Mouse (Mus musculus) kidney, adult 2 months (tissue): Measurements from ENCODE around the gene Rgs12. TPM values are rescaled to one million over a fixed set of nuclear protein-coding genes. Genes with fewer than 3 reads are reported as not detected.

Experiments used
- DNase-seq: peaks from one replicate; pipeline ENCODE4 v3.0.0; 2021
- H3K27ac ChIP-seq: fragments of 200-500 bp; 2 replicates; pipeline ENCODE4 v1.5.1; 2012; ENCODE audit warnings: low read depth, low read length, control low read depth, inconsistent platforms; ENCODE audit not compliant: insufficient read depth
- H3K27me3 ChIP-seq: fragments of 200-500 bp; replicated peaks from 2 replicates; pipeline ENCODE4 v1.6.1; 2012; ENCODE audit warnings: mild to moderate bottlenecking, moderate library complexity, low read length, inconsistent platforms; ENCODE audit not compliant: control insufficient read depth, insufficient read depth
- H3K36me3 ChIP-seq: fragments of 200-500 bp; 2 replicates; pipeline ENCODE4 v1.6.1; 2012; ENCODE audit warnings: mild to moderate bottlenecking, moderate library complexity, low read length, inconsistent platforms; ENCODE audit not compliant: control insufficient read depth, insufficient read depth
- H3K4me1 ChIP-seq: fragments of 200-500 bp; 2 replicates; pipeline ENCODE4 v1.6.1; 2011; ENCODE audit warnings: low read length; ENCODE audit not compliant: control insufficient read depth, insufficient read depth
- H3K4me3 ChIP-seq: fragments of 200-500 bp; 2 replicates; pipeline ENCODE4 v1.5.1; 2011; ENCODE audit warnings: mild to moderate bottlenecking, low read depth, low read length, control low read depth; ENCODE audit not compliant: insufficient read depth
- CTCF ChIP-seq: fragments of 200-500 bp; conservative IDR thresholded peaks from 2 replicates; pipeline ENCODE4 v1.5.1; 2011; ENCODE audit warnings: low read depth, mild to moderate bottlenecking, control low read depth, low read length, moderate library complexity, mixed read lengths; ENCODE audit not compliant: insufficient read depth, insufficient read length
- POLR2A ChIP-seq: fragments of 200-500 bp; IDR thresholded peaks from one replicate; pipeline ENCODE4 v1.6.1; 2011; ENCODE audit warnings: low read depth, low read length, control low read depth
- WGBS: fragments of 180-500 bp; shearing (Covaris S2); methylation state at CpG from one replicate; pipeline ENCODE4 v1.1.7; 2018; 5-methylcytosine and 5-hydroxymethylcytosine counted together
- polyA plus RNA-seq: library from polyadenylated mRNA; depleted of rRNA; stranded (reverse); fragments of >200 nt; gene quantifications from 2 replicates; pipeline ENCODE4 v1.2.3, GENCODE M21; 2012; rRNA removed

Gene Rgs12
- polyA plus RNA-seq: 14.1 and 20.7 TPM in 2 replicates

GRCm38 (mm10) chr5:34948861-34949760 is at the start of gene Rgs12:
TSS of gene Rgs12 (plus strand) at chr5:34949445.
- H3K27me3 ChIP-seq: no peaks in the 10 kb centered on the region
- peaks cover 9% of the 10 kb centered on the region; the same call in 1 of the 2 replicates for H3K4me1 ChIP-seq
- WGBS: under 1% methylated on average over 75 of the region's 84 CpGs
- peak; percentile 93 for DNase-seq
- H3K36me3 ChIP-seq: no peaks in the 10 kb centered on the region
- H3K4me3 ChIP-seq: peak within 1 kb of the TSS; percentile 71
- H3K27ac ChIP-seq: peak within 1 kb of the TSS; percentile 91
- TF ChIP-seq CTCF (no peak), POLR2A (no peak)

- WGBS: 93% methylated on average over 6 of the region's 6 CpGs
- no peaks in the 10 kb centered on the region for H3K4me1 ChIP-seq
- TF ChIP-seq CTCF (no peak), POLR2A (no peak)
- no peak overlapping the region for H3K27ac ChIP-seq
- peaks cover 2% of the 10 kb centered on the region for H3K36me3 ChIP-seq
- DNase-seq: no peak
- no peaks in the 10 kb centered on the region for H3K27me3 ChIP-seq
- no peak overlapping the region for H3K4me3 ChIP-seq
Observed at GRCm38 (mm10) chr5:34899787-34900469, 49.3 kb upstream of the Rgs12 start.

- TF ChIP-seq CTCF: no peak
- no peak for TF ChIP-seq POLR2A
- H3K4me1 ChIP-seq: no peaks in the 10 kb centered on the region
- H3K4me3 ChIP-seq: no peak overlapping the region
- no peaks in the 10 kb centered on the region for H3K27me3 ChIP-seq
- DNase-seq: no peak
- no peak overlapping the region for H3K27ac ChIP-seq
- peaks cover 1% of the 10 kb centered on the region; the same call in 1 of the 2 replicates for H3K36me3 ChIP-seq
Observed at GRCm38 (mm10) chr5:34902371-34902770, 46.9 kb upstream of the Rgs12 start.

GRCm38 (mm10) chr5:34902811-34903385 is 46.3 kb upstream of the Rgs12 start:
- Histone ChIP-seq H3K4me1 (no peaks in the 10 kb centered on the region), H3K4me3 (no peak overlapping the region), H3K27me3 (no peaks in the 10 kb centered on the region), H3K27ac (no peak overlapping the region), H3K36me3 (peaks cover 1% of the 10 kb centered on the region; the same call in 1 of the 2 replicates)
- TF ChIP-seq POLR2A (no peak), CTCF (no peak)
- DNase-seq: peak; percentile 29
- WGBS: 78% methylated on average over 5 of the region's 5 CpGs

- no peak for TF ChIP-seq POLR2A
- no peak for TF ChIP-seq CTCF
- Histone ChIP-seq H3K36me3 (peaks cover 1% of the 10 kb centered on the region; the same call in 1 of the 2 replicates), H3K4me3 (no peak overlapping the region), H3K27me3 (no peaks in the 10 kb centered on the region), H3K27ac (no peak overlapping the region), H3K4me1 (no peaks in the 10 kb centered on the region)
- DNase-seq: no peak
Observed at GRCm38 (mm10) chr5:34904412-34904811, 44.8 kb upstream of the Rgs12 start.

- H3K27ac ChIP-seq: no peak overlapping the region
- DNase-seq: no peak
- H3K27me3 ChIP-seq: no peaks in the 10 kb centered on the region
- TF ChIP-seq CTCF (no peak), POLR2A (no peak)
- 84% methylated on average over 4 of the region's 4 CpGs for WGBS
- no peaks in the 10 kb centered on the region for H3K4me1 ChIP-seq
- H3K36me3 ChIP-seq: peaks cover 1% of the 10 kb centered on the region; the same call in 1 of the 2 replicates
- no peak overlapping the region for H3K4me3 ChIP-seq
Observed at GRCm38 (mm10) chr5:34907230-34907629, 42.0 kb upstream of the Rgs12 start.
